Mouse (Mus musculus) testis, adult 2 months (tissue): ENCODE measurements around the gene Gemin2. TPM values are rescaled to one million over a fixed set of nuclear protein-coding genes. Genes with fewer than 3 reads are reported as not detected.
"Not testable (repeated sequence)": the region's sequence is repeated elsewhere in the genome, so short reads cannot be mapped to it uniquely, and the experiment has no call there.

ENCODE experiments used
- H3K27ac ChIP-seq: fragments of 200-500 bp; 2 replicates; pipeline ENCODE4 v1.5.1; 2012; ENCODE audit warnings: low read depth, low read length; ENCODE audit not compliant: control insufficient read depth, insufficient read depth
- H3K27me3 ChIP-seq: fragments of 200-500 bp; 2 replicates; pipeline ENCODE4 v1.6.1; 2012; ENCODE audit warnings: mild to moderate bottlenecking, low read length, moderate library complexity; ENCODE audit not compliant: control insufficient read depth, insufficient read depth
- H3K36me3 ChIP-seq: fragments of 200-500 bp; 2 replicates; pipeline ENCODE4 v1.6.1; 2012; ENCODE audit warnings: mild to moderate bottlenecking, low read length; ENCODE audit not compliant: control insufficient read depth, insufficient read depth
- H3K4me1 ChIP-seq: fragments of 200-500 bp; 2 replicates; pipeline ENCODE4 v1.6.1; 2012; ENCODE audit warnings: low read length; ENCODE audit not compliant: control insufficient read depth, insufficient read depth
- H3K4me3 ChIP-seq: fragments of 200-500 bp; 2 replicates; pipeline ENCODE4 v1.5.1; 2012; ENCODE audit warnings: low read depth, mild to moderate bottlenecking, low read length, moderate library complexity, mixed read lengths; ENCODE audit not compliant: control insufficient read depth
- CTCF ChIP-seq: fragments of 200-500 bp; IDR thresholded peaks from 2 replicates; pipeline ENCODE4 v1.5.1; 2012; ENCODE audit warnings: low read depth, mild to moderate bottlenecking, inconsistent platforms, low read length, moderate library complexity; ENCODE audit not compliant: control insufficient read depth, insufficient read depth, insufficient replicate concordance
- POLR2A ChIP-seq: fragments of 200-500 bp; IDR thresholded peaks from 2 replicates; pipeline ENCODE4 v1.6.1; 2012; ENCODE audit warnings: low read depth, mild to moderate bottlenecking, inconsistent platforms, low read length, moderate library complexity; ENCODE audit not compliant: control insufficient read depth
- polyA plus RNA-seq: library from polyadenylated mRNA; depleted of rRNA; stranded (reverse); fragments of >200 nt; gene quantifications from 2 replicates; pipeline ENCODE4 v1.2.3, GENCODE M21; 2012; rRNA removed

Gemin2 gene
- 4.1 and 5.5 TPM in 2 replicates for polyA plus RNA-seq

- Histone ChIP-seq H3K27me3 (no peaks in the 10 kb centered on the region), H3K4me3 (peak within 1 kb of the TSS; percentile 95)
- TF ChIP-seq POLR2A (peak; percentile 91), CTCF (no peak)
Observed at GRCm38 (mm10) chr12:59013234-59013633, at the start of gene Gemin2. Gene Gemin2, plus strand, starts transcription at chr12:59013393.

DNA sequence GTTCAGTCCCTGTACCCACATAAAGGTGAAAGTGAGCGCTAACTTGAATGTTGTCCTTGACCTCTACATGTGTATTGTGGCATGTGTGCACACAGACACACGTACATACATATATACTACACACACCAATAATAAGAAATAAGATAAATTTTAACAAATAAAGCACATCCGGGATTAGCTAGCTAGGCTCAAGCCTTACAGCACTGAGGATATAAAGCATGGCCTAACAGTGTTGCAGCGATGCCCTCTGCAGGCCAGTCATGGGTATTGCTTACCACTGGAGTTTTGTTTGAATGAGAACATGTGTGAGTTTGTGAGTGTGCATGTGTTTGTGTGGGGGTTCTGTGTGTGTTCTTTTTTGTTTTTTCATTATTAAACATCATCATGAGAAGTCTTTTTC lies 48.6 kb upstream of the Gemin2 start:
- H3K4me3 ChIP-seq = no peak overlapping the region
- no peak for TF ChIP-seq POLR2A
- TF ChIP-seq CTCF = no peak
- H3K27ac ChIP-seq = no peak overlapping the region
- H3K36me3 ChIP-seq = no peaks in the 10 kb centered on the region; the same call in none of the 2 replicates
- no peaks in the 10 kb centered on the region for H3K4me1 ChIP-seq
- no peaks in the 10 kb centered on the region for H3K27me3 ChIP-seq

More at GRCm38 (mm10) chr12:59013234-59013633, at the start of gene Gemin2:
- Histone ChIP-seq H3K4me1 (peaks cover 2% of the 10 kb centered on the region; the same call in 1 of the 2 replicates), H3K36me3 (peaks cover 1% of the 10 kb centered on the region; the same call in 1 of the 2 replicates), H3K27ac (peak within 1 kb of the TSS; percentile 89)

DNA sequence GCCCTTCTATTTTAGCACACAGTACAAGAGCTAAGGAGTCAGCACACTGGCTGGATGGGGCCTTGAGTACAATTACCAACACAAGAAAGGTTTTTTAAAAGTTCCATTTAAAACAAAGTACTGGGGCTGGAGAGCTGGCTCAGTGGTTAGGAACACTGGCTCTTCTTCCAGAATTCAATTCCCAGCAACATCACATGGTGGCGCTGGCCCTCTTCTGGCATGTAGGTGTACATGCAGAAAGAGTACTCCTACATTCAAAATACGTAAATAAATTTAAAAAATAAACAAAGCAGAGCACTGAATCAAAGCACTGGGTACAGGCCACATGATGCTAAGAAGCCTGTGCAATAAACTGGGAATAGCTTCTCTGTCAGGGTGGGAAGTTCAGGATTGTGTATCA lies 36.2 kb upstream of the Gemin2 start:
- no peaks in the 10 kb centered on the region for H3K27me3 ChIP-seq
- no peaks in the 10 kb centered on the region for H3K4me1 ChIP-seq
- no peak overlapping the region for H3K4me3 ChIP-seq
- peaks cover 2% of the 10 kb centered on the region for H3K36me3 ChIP-seq
- TF ChIP-seq CTCF (no peak), POLR2A (no peak)
- H3K27ac ChIP-seq = no peak overlapping the region

GRCm38 (mm10) chr12:58981178-58981661 lies 32.0 kb upstream of the Gemin2 start:
- H3K4me1 ChIP-seq, H3K27ac ChIP-seq, H3K4me3 ChIP-seq, H3K36me3 ChIP-seq, H3K27me3 ChIP-seq: not testable (repeated sequence)

DNA sequence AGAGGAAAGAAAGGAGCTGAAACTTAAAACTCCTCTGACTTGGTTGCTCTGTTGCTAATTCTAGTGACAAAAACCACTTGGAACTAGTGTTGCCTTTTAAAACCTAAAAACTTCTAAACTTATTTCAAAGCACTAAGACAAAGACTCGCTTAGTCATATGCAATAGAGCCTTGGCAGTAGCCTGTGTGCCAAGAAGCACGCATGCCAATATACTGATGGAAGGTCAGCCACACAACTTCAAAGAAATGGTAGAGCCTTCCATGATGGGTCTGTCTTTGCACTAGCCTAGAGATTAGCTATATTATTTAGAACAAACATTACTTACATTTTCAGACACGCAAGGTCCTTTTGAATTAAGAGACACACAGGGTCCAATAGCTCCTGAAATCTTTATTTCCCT lies 27.4 kb upstream of the Gemin2 start:
- TF ChIP-seq POLR2A (no peak), CTCF (no peak)
- no peaks in the 10 kb centered on the region for H3K27me3 ChIP-seq
- H3K27ac ChIP-seq = no peak overlapping the region
- H3K4me3 ChIP-seq = no peak overlapping the region
- peaks cover 3% of the 10 kb centered on the region for H3K36me3 ChIP-seq
- no peaks in the 10 kb centered on the region for H3K4me1 ChIP-seq

- peaks cover 2% of the 10 kb centered on the region; the same call in 1 of the 2 replicates for H3K4me1 ChIP-seq
- peak overlapping the region; percentile 24; the same call in 1 of the 2 replicates for H3K4me3 ChIP-seq
- TF ChIP-seq POLR2A (no peak), CTCF (no peak)
- H3K27ac ChIP-seq = no peak overlapping the region
- H3K36me3 ChIP-seq = no peaks in the 10 kb centered on the region; the same call in 1 of the 2 replicates
- no peaks in the 10 kb centered on the region for H3K27me3 ChIP-seq
Observed at GRCm38 (mm10) chr12:59010482-59010881, 2.7 kb upstream of the Gemin2 start.

DNA sequence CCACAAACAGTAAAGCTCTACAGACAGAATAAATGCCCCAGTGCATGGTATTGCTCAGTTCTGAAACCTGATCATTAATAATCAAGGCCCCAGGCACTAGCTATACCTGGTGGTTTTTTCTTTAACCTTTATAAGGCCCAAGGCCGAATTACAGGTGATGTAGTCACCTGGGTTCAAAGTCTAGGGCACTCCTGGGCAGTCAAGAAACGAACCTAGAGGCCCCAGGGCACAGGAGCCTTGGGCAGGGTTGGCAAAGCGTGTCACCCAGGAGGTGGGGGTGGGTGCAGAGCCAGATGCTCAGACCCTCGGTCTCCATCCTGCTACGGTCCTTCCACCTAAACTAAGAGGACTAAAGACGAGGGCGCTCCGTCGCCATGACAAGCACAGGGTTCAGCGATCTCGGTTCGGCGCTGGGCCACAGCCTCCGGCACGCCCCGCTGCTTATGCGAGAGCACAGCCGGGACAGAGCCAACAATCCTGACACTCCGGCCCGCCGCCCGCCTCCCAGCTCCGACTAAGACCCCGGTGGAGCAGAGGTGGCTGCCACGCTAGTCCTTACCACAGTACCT lies 1.8 kb upstream of the Gemin2 start:
- Histone ChIP-seq H3K4me3 (peak overlapping the region; percentile 89), H3K4me1 (peaks cover 2% of the 10 kb centered on the region; the same call in 1 of the 2 replicates), H3K27me3 (no peaks in the 10 kb centered on the region), H3K27ac (peak overlapping the region; percentile 81), H3K36me3 (no peaks in the 10 kb centered on the region; the same call in 1 of the 2 replicates)
- no peak for TF ChIP-seq POLR2A
- no peak for TF ChIP-seq CTCF
